Mouse (Mus musculus): ENCODE results near the gene Armc3. TPM values are rescaled to one million over a fixed set of nuclear protein-coding genes. Genes with fewer than 3 reads are reported as not detected.
A peak's percentile ranks its signal among the peaks of the same experiment; 100 is the strongest.

Armc3 gene
- polyA plus RNA-seq (2014; fragmentation: Nextera tagmentation; extraction: Ambion mirVana) = 1.4 and 1.5 TPM in 2 replicates

DNA sequence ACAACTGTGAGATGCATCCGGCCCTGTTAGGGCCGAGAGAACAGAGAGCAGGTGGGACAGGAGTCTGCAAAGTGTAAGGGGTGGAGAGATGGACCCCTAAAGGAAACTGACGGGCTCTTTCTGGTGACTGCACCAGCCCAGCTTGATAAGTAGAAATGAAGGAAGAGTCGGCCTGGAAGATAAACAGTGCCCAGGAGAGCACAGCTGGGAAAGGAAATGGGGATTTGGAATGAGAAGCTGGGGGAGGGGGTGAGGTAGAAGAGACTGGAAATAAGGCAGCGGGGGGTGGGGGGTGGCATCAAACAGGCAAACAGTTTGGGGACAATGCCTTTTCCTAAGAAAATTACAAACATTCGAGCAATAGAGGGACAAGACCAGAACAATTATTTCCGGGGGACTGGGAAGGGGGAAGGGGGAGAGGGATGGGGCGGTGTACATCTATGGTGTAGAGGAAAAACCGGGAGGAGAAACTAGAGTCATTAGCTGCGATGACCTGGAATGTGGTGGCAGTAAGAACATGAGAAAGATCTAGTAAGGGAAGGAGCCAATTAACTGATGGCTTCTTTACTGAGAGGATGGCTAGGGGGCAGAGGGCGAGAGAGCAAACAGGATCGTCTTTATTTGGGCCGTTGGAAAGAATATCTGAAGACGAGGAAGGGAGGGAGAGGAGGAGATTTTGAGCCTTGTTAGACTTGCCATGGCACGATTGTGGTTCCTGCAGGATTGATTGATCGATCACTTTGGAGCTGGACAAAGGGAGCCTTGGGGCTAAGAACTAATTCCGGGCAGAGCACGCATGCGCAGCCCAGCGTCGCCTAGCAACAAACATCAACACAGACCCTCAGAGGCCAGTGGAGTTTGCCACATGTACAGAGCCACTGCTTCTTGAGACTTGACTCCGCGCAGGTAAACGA, at the start of gene Armc3:
Armc3 (plus strand) TSS at position 851 of the 914 bp plus-strand sequence.
- H3K9me3 ChIP-seq (replicated peaks; ENCODE audit: control insufficient read depth, low read length) = no peaks in the 10 kb centered on the region
- H3K4me3 ChIP-seq (ENCODE audit: low read depth, low read length) = peak within 1 kb of the TSS; percentile 47
- ATAC-seq (peak; percentile 99), DNase-seq (ENCODE audit: low spot score) (peak; percentile 93)
- H3K27me3 ChIP-seq (replicated peaks; ENCODE audit: control insufficient read depth, insufficient read depth, low read length) = no peaks in the 10 kb centered on the region
- H3K4me2 ChIP-seq (ENCODE audit: low read length) = peak within 1 kb of the TSS; percentile 70
- peaks cover 4% of the 10 kb centered on the region; the same call in 1 of the 2 replicates for H3K4me1 ChIP-seq (ENCODE audit: control insufficient read depth, insufficient read depth, low read length)
- H3K36me3 ChIP-seq (ENCODE audit: control insufficient read depth, insufficient read depth, low read length) = no peaks in the 10 kb centered on the region
- 20% methylated on average over 24 of the region's 24 CpGs for WGBS
- peak within 1 kb of the TSS; percentile 73 for H3K9ac ChIP-seq (ENCODE audit: low read length)
- H3K27ac ChIP-seq (ENCODE audit: low read depth, low read length) = peak within 1 kb of the TSS; percentile 31; the same call in 1 of the 2 replicates

DNA sequence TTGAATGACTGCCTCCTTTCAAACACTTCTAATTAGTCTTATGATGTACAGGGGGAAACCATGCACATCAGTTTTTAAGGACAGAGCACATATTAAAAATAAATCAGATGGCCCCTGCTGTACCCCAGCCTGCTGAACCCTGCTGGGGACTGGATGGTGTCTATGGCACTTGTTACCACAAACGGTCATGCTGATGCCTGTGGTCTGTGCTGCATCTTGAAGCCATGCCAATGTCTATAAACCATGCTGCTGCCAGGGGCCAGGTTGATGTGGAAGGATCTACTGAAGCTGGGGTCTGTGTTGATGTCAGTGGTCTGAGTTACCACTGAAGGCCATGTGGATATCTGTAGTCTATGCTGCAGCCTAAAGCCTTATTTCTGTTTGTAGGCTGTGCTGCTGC, 46.4 kb upstream of the Armc3 start:
- Histone ChIP-seq H3K27ac (ENCODE audit: low read depth, low read length) (no peak overlapping the region), H3K9me3 (replicated peaks; ENCODE audit: control insufficient read depth, low read length) (no peaks in the 10 kb centered on the region), H3K36me3 (ENCODE audit: control insufficient read depth, insufficient read depth, low read length) (no peaks in the 10 kb centered on the region), H3K4me2 (ENCODE audit: low read length) (no peak overlapping the region), H3K27me3 (replicated peaks; ENCODE audit: control insufficient read depth, insufficient read depth, low read length) (no peaks in the 10 kb centered on the region), H3K4me3 (ENCODE audit: low read depth, low read length) (no peak overlapping the region), H3K9ac (ENCODE audit: low read length) (no peak overlapping the region), H3K4me1 (ENCODE audit: control insufficient read depth, insufficient read depth, low read length) (no peaks in the 10 kb centered on the region)
- 73% methylated on average over 1 of the region's 1 CpGs for WGBS
- ATAC-seq (no peak), DNase-seq (ENCODE audit: low spot score) (no peak)

DNA sequence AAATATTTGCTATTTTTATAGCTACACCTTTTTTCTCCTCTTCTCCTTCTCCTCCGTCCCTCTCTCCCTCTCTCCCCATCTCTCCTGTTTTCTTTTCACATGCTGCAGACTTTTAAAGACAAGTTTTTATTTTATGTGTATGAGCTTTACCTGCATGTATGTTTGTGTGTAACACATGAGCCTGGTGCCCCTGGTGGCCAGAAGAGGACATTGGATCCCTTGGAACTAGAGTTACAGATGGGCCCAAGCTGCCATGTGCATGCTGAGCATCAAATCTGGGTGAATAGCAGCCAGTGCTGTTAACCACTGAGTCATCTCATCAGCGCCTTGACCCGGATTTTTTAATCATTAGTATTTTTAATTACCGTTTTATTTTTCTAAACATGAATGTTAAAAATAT, 42.9 kb upstream of the Armc3 start:
- ATAC-seq (no peak), DNase-seq (ENCODE audit: low spot score) (peak; percentile 20)
- Histone ChIP-seq H3K36me3 (ENCODE audit: control insufficient read depth, insufficient read depth, low read length) (no peaks in the 10 kb centered on the region), H3K27ac (ENCODE audit: low read depth, low read length) (no peak overlapping the region), H3K9me3 (replicated peaks; ENCODE audit: control insufficient read depth, low read length) (no peaks in the 10 kb centered on the region), H3K4me2 (ENCODE audit: low read length) (no peak overlapping the region), H3K4me1 (ENCODE audit: control insufficient read depth, insufficient read depth, low read length) (no peaks in the 10 kb centered on the region; the same call in 1 of the 2 replicates), H3K4me3 (ENCODE audit: low read depth, low read length) (no peak overlapping the region), H3K9ac (ENCODE audit: low read length) (no peak overlapping the region), H3K27me3 (replicated peaks; ENCODE audit: control insufficient read depth, insufficient read depth, low read length) (no peaks in the 10 kb centered on the region)
- 78% methylated on average over 4 of the region's 4 CpGs for WGBS

DNA sequence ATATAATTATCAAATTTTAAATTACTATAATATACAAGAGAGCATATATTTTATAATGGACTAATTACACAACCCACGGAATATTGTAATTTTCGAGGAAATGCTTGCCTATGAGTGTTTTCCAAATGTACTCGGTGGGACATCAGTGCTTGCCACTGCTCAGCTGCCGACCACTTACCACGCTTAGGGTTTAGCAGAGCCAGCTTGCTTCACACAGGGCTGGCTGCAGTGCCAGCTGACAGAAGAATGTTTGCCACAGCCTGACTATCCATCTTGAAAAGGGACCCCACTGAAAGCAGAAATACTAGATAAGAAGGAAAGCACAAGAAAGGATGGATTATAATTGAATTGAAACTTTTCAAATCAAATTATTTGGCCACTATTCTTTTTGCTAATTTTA, 39.6 kb upstream of the Armc3 start:
- Histone ChIP-seq H3K9me3 (replicated peaks; ENCODE audit: control insufficient read depth, low read length) (no peaks in the 10 kb centered on the region), H3K27ac (ENCODE audit: low read depth, low read length) (no peak overlapping the region), H3K4me3 (ENCODE audit: low read depth, low read length) (no peak overlapping the region), H3K4me1 (ENCODE audit: control insufficient read depth, insufficient read depth, low read length) (no peaks in the 10 kb centered on the region; the same call in 1 of the 2 replicates), H3K4me2 (ENCODE audit: low read length) (no peak overlapping the region), H3K36me3 (ENCODE audit: control insufficient read depth, insufficient read depth, low read length) (no peaks in the 10 kb centered on the region), H3K9ac (ENCODE audit: low read length) (no peak overlapping the region), H3K27me3 (replicated peaks; ENCODE audit: control insufficient read depth, insufficient read depth, low read length) (no peaks in the 10 kb centered on the region)
- 71% methylated on average over 5 of the region's 5 CpGs for WGBS
- peak; percentile 30 for DNase-seq (ENCODE audit: low spot score)
- no peak for ATAC-seq

DNA sequence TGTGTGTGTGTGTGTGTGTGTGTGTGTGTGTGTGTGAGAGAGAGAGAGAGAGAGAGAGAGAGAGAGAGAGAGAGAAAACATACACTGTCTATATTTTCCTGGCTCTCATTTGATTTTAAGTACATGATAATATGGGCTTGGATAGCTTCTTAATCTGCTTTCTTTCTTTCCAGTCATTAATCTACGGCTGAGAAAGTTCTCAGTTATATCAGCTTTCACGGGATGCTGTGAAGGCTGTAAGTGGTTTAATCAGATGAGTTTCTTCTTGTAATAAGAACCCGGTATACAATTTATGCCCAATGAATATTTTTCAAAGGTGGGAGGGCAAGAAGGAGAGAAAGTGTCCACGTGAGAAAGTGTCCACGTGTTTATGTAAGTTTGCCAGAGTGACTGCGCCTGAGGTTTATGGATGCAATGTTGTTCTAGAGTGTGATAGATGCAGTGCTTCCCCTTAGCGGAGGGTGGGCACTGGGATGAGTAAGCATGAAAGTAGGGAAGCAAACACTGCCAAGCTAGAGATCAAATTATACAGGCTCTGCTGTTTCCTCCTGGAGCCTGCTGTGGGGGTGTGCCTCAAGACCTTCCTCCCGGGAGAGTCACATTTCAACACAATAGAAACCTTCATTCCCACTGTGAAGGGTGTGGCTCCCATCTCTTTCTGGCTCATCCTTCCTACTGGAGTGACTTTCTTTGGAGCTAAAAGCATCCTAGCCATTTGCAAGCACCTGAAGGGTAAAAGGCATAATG, 38.6 kb upstream of the Armc3 start:
- Histone ChIP-seq H3K9me3 (replicated peaks; ENCODE audit: control insufficient read depth, low read length) (no peaks in the 10 kb centered on the region), H3K27ac (ENCODE audit: low read depth, low read length) (no peak overlapping the region), H3K9ac (ENCODE audit: low read length) (no peak overlapping the region), H3K4me1 (ENCODE audit: control insufficient read depth, insufficient read depth, low read length) (no peaks in the 10 kb centered on the region; the same call in 1 of the 2 replicates), H3K27me3 (replicated peaks; ENCODE audit: control insufficient read depth, insufficient read depth, low read length) (no peaks in the 10 kb centered on the region), H3K4me2 (ENCODE audit: low read length) (no peak overlapping the region), H3K36me3 (ENCODE audit: control insufficient read depth, insufficient read depth, low read length) (no peaks in the 10 kb centered on the region), H3K4me3 (ENCODE audit: low read depth, low read length) (no peak overlapping the region)
- no peak for DNase-seq (ENCODE audit: low spot score)
- ATAC-seq = no peak
- 17% methylated on average over 8 of the region's 8 CpGs for WGBS

DNA sequence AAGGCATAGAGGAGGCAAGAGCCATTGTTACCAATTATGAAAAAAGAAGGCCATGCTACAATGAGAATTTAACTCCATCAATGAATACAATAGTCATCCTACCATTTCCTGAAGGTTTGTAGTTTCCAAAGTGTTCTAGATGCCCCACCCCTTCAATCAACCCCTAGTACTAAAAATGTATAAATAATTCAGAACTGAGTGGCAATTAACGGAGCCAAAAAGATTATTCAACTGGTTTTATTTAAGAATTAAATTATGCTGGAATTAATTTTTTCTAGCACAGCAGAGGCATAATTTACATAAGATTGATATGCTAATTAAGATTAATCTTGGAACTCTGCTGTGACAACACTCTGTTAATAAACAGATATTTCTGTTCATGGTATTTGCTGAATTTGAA, 34.9 kb upstream of the Armc3 start:
- no peak overlapping the region for H3K4me3 ChIP-seq (ENCODE audit: low read depth, low read length)
- DNase-seq (ENCODE audit: low spot score) = peak; percentile 58
- no peaks in the 10 kb centered on the region for H3K36me3 ChIP-seq (ENCODE audit: control insufficient read depth, insufficient read depth, low read length)
- no peak for ATAC-seq
- H3K4me1 ChIP-seq (ENCODE audit: control insufficient read depth, insufficient read depth, low read length) = no peaks in the 10 kb centered on the region; the same call in 1 of the 2 replicates
- no peaks in the 10 kb centered on the region for H3K27me3 ChIP-seq (replicated peaks; ENCODE audit: control insufficient read depth, insufficient read depth, low read length)
- no peak overlapping the region for H3K9ac ChIP-seq (ENCODE audit: low read length)
- H3K27ac ChIP-seq (ENCODE audit: low read depth, low read length) = no peak overlapping the region
- H3K4me2 ChIP-seq (ENCODE audit: low read length) = no peak overlapping the region
- H3K9me3 ChIP-seq (replicated peaks; ENCODE audit: control insufficient read depth, low read length) = no peaks in the 10 kb centered on the region
- WGBS = 57% methylated on average over 1 of the region's 1 CpGs

DNA sequence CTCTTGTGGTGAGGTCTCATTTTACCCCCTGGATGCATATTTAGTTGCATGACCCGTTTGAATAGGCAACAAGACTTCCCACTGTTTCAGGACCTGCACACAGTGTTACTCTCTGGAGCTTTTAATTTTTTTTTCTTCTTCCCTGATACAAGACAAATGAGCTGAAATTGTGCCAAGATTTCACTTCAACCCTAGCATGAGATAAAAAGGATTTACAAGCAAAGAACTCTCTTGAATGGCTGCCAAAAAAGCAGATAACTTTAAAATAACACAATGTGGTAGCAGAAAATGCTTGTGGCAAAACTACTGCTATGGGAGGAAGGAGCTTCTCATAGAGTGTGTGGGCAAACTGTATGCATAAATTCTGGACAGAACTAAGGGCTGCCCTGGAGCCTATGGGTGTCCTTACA, 22.3 kb upstream of the Armc3 start:
- peak; percentile 62; the same call in 1 of the 2 replicates for ATAC-seq
- peak; percentile 80 for DNase-seq (ENCODE audit: low spot score)
- no peak overlapping the region for H3K9ac ChIP-seq (ENCODE audit: low read length)
- H3K4me1 ChIP-seq (ENCODE audit: control insufficient read depth, insufficient read depth, low read length) = peaks cover 6% of the 10 kb centered on the region; the same call in 1 of the 2 replicates
- 0% methylated on average over 1 of the region's 1 CpGs for WGBS
- no peaks in the 10 kb centered on the region for H3K27me3 ChIP-seq (replicated peaks; ENCODE audit: control insufficient read depth, insufficient read depth, low read length)
- H3K36me3 ChIP-seq (ENCODE audit: control insufficient read depth, insufficient read depth, low read length) = no peaks in the 10 kb centered on the region
- no peak overlapping the region for H3K4me2 ChIP-seq (ENCODE audit: low read length)
- H3K27ac ChIP-seq (ENCODE audit: low read depth, low read length) = no peak overlapping the region
- H3K4me3 ChIP-seq (ENCODE audit: low read depth, low read length) = no peak overlapping the region
- H3K9me3 ChIP-seq (replicated peaks; ENCODE audit: control insufficient read depth, low read length) = no peaks in the 10 kb centered on the region

DNA sequence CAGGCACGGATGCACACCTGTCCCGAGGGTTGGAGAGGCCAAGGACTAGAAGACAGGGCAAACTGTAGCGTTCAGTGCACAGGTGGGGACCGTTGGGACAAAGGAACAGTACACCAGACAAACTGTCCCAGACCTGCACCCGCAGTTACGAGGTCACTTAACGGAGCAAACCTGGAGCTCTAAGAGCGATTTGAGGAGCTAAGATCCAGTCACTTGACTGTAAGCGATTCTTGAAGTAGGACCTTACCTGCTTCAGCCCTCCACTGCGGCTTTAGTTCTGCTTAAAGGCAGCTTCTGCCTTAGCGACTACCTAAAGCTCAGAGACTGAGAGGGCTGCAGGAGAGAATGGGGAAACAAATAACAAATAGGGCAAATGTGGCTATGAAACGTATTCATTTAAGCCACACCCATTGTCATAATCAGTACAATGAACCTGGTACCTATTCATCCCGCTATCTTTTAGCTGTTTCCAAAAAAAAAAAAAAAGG, 308 bp downstream of the Armc3 start:
- DNase-seq (ENCODE audit: low spot score) (no peak), ATAC-seq (peak; percentile 38)
- 33% methylated on average over 13 of the region's 13 CpGs for WGBS
- Histone ChIP-seq H3K27ac (ENCODE audit: low read depth, low read length) (no peak overlapping the region), H3K4me2 (ENCODE audit: low read length) (peak overlapping the region; percentile 70), H3K9me3 (replicated peaks; ENCODE audit: control insufficient read depth, low read length) (no peaks in the 10 kb centered on the region), H3K9ac (ENCODE audit: low read length) (peak overlapping the region; percentile 73), H3K4me1 (ENCODE audit: control insufficient read depth, insufficient read depth, low read length) (peaks cover 4% of the 10 kb centered on the region; the same call in 1 of the 2 replicates), H3K36me3 (ENCODE audit: control insufficient read depth, insufficient read depth, low read length) (no peaks in the 10 kb centered on the region), H3K27me3 (replicated peaks; ENCODE audit: control insufficient read depth, insufficient read depth, low read length) (no peaks in the 10 kb centered on the region), H3K4me3 (ENCODE audit: low read depth, low read length) (peak overlapping the region; percentile 47)
